7 mouse cellular contexts compared by ENCODE assay signal in the genomic region with DNA sequence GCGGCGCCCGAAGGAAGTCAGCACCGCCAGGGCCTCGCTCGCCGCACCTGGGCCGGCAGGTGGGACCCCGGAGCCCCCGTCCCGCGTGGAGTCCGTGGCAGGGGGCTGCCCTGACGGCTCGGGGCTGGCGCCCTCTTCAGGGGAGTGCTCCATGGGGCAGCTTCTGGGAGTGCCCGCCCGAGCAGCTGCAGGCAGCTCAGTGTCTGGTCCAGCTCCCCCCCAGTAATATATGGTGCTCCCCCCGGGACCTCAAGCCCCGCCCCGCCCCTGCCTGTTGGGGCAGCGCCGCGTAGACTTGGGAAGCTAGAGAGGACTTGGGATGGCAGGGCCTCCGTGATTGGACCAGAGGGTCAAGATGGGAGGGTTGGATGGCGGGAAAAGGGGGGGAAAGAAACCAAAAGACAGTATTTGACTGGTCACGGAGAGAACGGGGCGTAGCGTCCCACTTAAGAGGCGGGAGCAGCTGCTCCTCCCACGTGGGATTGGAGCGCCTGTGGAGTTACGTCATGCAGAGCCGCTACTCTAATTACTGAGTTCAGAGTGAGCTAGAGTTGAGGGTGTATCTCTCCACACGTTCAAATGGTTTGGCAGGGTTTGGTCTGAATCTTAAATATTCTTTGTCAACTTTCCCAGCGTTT. TPM values are rescaled to one million over a fixed set of nuclear protein-coding genes. Genes with fewer than 3 reads are reported as not detected.
DNase-seq lines count a peak whose midpoint lies in the region; ATAC-seq lines count a peak whose summit lies in the region.

Gene Esyt1, minus strand, starts transcription at position 201 of the 638 bp plus-strand sequence.

- no peaks in the 10 kb centered on the region for H3K9me3 ChIP-seq in intestine, embryonic 15.5 days
- H3K9me3 ChIP-seq in midbrain, embryonic 10.5 days (replicated peaks): no peaks in the 10 kb centered on the region

- peak within 1 kb of the TSS; percentile 74 for H3K4me3 ChIP-seq in intestine, embryonic 15.5 days (replicated peaks)
- peak within 1 kb of the TSS; percentile 80 for H3K4me3 ChIP-seq in midbrain, embryonic 10.5 days

- H3K27me3 ChIP-seq in intestine, embryonic 15.5 days (replicated peaks): no peaks in the 10 kb centered on the region
- H3K27me3 ChIP-seq in midbrain, embryonic 10.5 days (ENCODE audit: low read depth, poor library complexity, severe bottlenecking): peaks cover 83% of the 10 kb centered on the region

- 0 out of 2 replicates have a peak, but pooled peaks cover 5% of the 10 kb centered on the region for H3K36me3 ChIP-seq in intestine, embryonic 15.5 days
- H3K36me3 ChIP-seq in midbrain, embryonic 10.5 days: peaks cover 12% of the 10 kb centered on the region

- DNase-seq in adrenal gland, adult 2 months: peak; percentile 98
- DNase-seq in embryo, embryonic 11.5 days (ENCODE audit: low read depth, low spot score): peak; percentile 94
- DNase-seq in gastrocnemius, postnatal 36 days: peak; percentile 84 to 91
- peak; percentile 85 to 96 for DNase-seq in left cerebral cortex, postnatal 25 days (ENCODE audit: low spot score in 2 of 2)
- peak; percentile 92 for DNase-seq in midbrain, embryonic 10.5 days (ENCODE audit: low spot score)
- peak; percentile 73 for DNase-seq in right cerebral cortex, postnatal 4 days

- WGBS in intestine, embryonic 15.5 days: 0% methylated on average over 37 of the region's 37 CpGs
- under 1% methylated on average over 37 of the region's 37 CpGs for WGBS in midbrain, embryonic 10.5 days

- intact Hi-C loops in gastrocnemius, postnatal 36 days (cut with DNase I): no loop called here
- intact Hi-C loops in left cerebral cortex, postnatal 25 days (cut with DNase I): loop anchor here (2.0 kb wide), 1 partner anchor 27 kb away; the partner anchor contains the start of gene Myl6b

- H3K4me1 ChIP-seq in intestine, embryonic 15.5 days (replicated peaks): peaks cover 9% of the 10 kb centered on the region
- peaks cover 28% of the 10 kb centered on the region for H3K4me1 ChIP-seq in midbrain, embryonic 10.5 days

- peak within 1 kb of the TSS; percentile 95 for H3K4me2 ChIP-seq in intestine, embryonic 15.5 days (replicated peaks)

- peak; percentile 98 for ATAC-seq in intestine, embryonic 15.5 days

- H3K9ac ChIP-seq in intestine, embryonic 15.5 days: peak within 1 kb of the TSS; percentile 82

- H3K27ac ChIP-seq in intestine, embryonic 15.5 days: peak within 1 kb of the TSS; percentile 87
- H3K27ac ChIP-seq in midbrain, embryonic 10.5 days (replicated peaks): peak within 1 kb of the TSS; percentile 82

RNA-seq across cellular contexts. Expression of gene Esyt1, which starts in this region (rescaled TPM):
- 10 to 100 TPM; 26.1 to 32.6 TPM for total RNA-seq in adrenal gland, adult 2 months (2021)
- polyA plus RNA-seq in adrenal gland, adult 2 months (2012; rRNA removed): 52.8 and 59.6 TPM in 2 replicates
- 10 to 100 TPM; 12.8 to 13.0 TPM for total RNA-seq in gastrocnemius, postnatal 36 days (2021)
- polyA plus RNA-seq in intestine, embryonic 15.5 days (2015; fragmentation: Nextera tagmentation; extraction: Ambion mirVana): 28.4 and 29.3 TPM in 2 replicates
- total RNA-seq in left cerebral cortex, postnatal 25 days (2021): 1 to 10 TPM; 7.9 to 8.0 TPM
- polyA plus RNA-seq in midbrain, embryonic 10.5 days (2016; fragmentation: Nextera tagmentation; extraction: Ambion mirVana): 17.2 and 23.6 TPM in 2 replicates

Comparison
In these comparisons a context has a peak if more than half of its experiments do, and no peak if none do; other contexts are left out.
1. Peak in every context shown above with its lines: DNase-seq, ATAC-seq, H3K4me3 ChIP-seq and H3K27ac ChIP-seq.